Mouse (Mus musculus): ENCODE results near the gene Rps6ka5. TPM values are rescaled to one million over a fixed set of nuclear protein-coding genes. Genes with fewer than 3 reads are reported as not detected.

Rps6ka5 gene
- polyA plus RNA-seq, 1 experiment from 2014 or later = 4.0 TPM

- H3K27me3 ChIP-seq (ENCODE audit: insufficient read depth, low read length) = no peaks in the 10 kb centered on the region
- H3K9me3 ChIP-seq (ENCODE audit: low read length) = no peaks in the 10 kb centered on the region
- WGBS = 94% methylated on average over 2 of the region's 2 CpGs
- H3K27ac ChIP-seq (ENCODE audit: low read length) = no peak overlapping the region
- peaks cover 3% of the 10 kb centered on the region; the same call in 1 of the 2 replicates for H3K4me1 ChIP-seq (ENCODE audit: insufficient read depth, low read length)
- H3K9ac ChIP-seq (replicated peaks; ENCODE audit: low read length) = no peak overlapping the region
- no peak overlapping the region for H3K4me3 ChIP-seq (ENCODE audit: low read length)
- no peaks in the 10 kb centered on the region for H3K36me3 ChIP-seq (ENCODE audit: insufficient read depth, low read length)
- no peak overlapping the region for H3K4me2 ChIP-seq (replicated peaks; ENCODE audit: low read depth, low read length)
- ATAC-seq (ENCODE audit: low FRiP score, low TSS enrichment) = no peak
These were observed 19.5 kb downstream of the Rps6ka5 start for GRCm38 (mm10) chr12:100707312-100707711.

- no peak for ATAC-seq (ENCODE audit: low FRiP score, low TSS enrichment)
- Histone ChIP-seq H3K4me3 (ENCODE audit: low read length) (no peak overlapping the region), H3K4me2 (replicated peaks; ENCODE audit: low read depth, low read length) (no peak overlapping the region), H3K36me3 (ENCODE audit: insufficient read depth, low read length) (no peaks in the 10 kb centered on the region), H3K9ac (replicated peaks; ENCODE audit: low read length) (no peak overlapping the region), H3K4me1 (ENCODE audit: insufficient read depth, low read length) (peaks cover 3% of the 10 kb centered on the region; the same call in 1 of the 2 replicates), H3K27ac (ENCODE audit: low read length) (no peak overlapping the region), H3K27me3 (ENCODE audit: insufficient read depth, low read length) (no peaks in the 10 kb centered on the region), H3K9me3 (ENCODE audit: low read length) (no peaks in the 10 kb centered on the region)
- WGBS = 71% methylated on average over 5 of the region's 5 CpGs
These were observed 21.6 kb downstream of the Rps6ka5 start for GRCm38 (mm10) chr12:100705057-100705722.

DNA sequence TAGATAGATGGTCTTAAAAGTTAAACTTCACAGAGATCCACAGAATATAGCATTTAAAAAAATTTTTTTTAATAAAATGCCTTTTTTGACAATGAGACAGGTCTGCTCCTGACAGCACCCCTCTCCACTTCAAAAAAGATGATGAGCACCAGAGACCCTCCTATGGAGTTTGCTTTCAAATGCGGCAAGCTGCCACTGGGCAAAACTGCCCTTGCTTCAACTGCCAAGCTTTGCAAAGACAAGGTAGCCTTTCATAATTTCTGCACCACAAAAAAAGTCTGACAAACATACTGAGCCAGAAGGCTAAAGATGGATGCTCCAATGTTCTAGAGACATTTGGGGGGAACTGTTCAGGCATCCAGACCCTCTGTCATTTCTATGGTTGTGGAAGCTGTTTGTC is 28.8 kb downstream of the Rps6ka5 start:
- Histone ChIP-seq H3K4me2 (replicated peaks; ENCODE audit: low read depth, low read length) (no peak overlapping the region), H3K27me3 (ENCODE audit: insufficient read depth, low read length) (no peaks in the 10 kb centered on the region), H3K9me3 (ENCODE audit: low read length) (no peaks in the 10 kb centered on the region), H3K9ac (replicated peaks; ENCODE audit: low read length) (no peak overlapping the region), H3K4me3 (ENCODE audit: low read length) (no peak overlapping the region), H3K27ac (ENCODE audit: low read length) (no peak overlapping the region), H3K4me1 (ENCODE audit: insufficient read depth, low read length) (no peaks in the 10 kb centered on the region), H3K36me3 (ENCODE audit: insufficient read depth, low read length) (no peaks in the 10 kb centered on the region)
- 100% methylated on average over 1 of the region's 1 CpGs for WGBS
- no peak for ATAC-seq (ENCODE audit: low FRiP score, low TSS enrichment)

DNA sequence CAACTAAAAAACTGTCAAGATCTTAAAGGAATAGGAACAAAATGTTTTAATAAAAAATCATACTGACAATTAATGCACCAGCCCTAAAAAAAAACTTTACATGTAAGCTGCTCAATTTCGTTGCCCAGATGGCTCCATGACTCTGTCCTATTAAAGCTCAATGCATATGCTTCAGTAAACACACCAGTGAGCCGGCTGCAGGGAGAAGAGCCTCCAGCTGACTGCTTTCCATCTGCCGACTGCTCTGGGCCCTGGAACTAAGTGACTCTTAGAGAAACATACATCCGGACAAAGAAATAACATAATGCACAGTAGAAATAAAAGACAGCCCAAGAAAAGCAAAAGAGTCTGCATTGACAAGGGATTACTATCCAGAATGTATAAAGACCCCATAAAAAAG is 30.2 kb downstream of the Rps6ka5 start:
- WGBS = 33% methylated on average over 4 of the region's 4 CpGs
- no peak overlapping the region for H3K9ac ChIP-seq (replicated peaks; ENCODE audit: low read length)
- H3K4me3 ChIP-seq (ENCODE audit: low read length) = no peak overlapping the region
- no peaks in the 10 kb centered on the region for H3K36me3 ChIP-seq (ENCODE audit: insufficient read depth, low read length)
- H3K4me2 ChIP-seq (replicated peaks; ENCODE audit: low read depth, low read length) = no peak overlapping the region
- H3K27me3 ChIP-seq (ENCODE audit: insufficient read depth, low read length) = no peaks in the 10 kb centered on the region
- no peak overlapping the region for H3K27ac ChIP-seq (ENCODE audit: low read length)
- ATAC-seq (ENCODE audit: low FRiP score, low TSS enrichment) = no peak
- no peaks in the 10 kb centered on the region for H3K4me1 ChIP-seq (ENCODE audit: insufficient read depth, low read length)
- no peaks in the 10 kb centered on the region for H3K9me3 ChIP-seq (ENCODE audit: low read length)

- H3K27ac ChIP-seq (ENCODE audit: low read length) = no peak overlapping the region
- no peak overlapping the region for H3K4me3 ChIP-seq (ENCODE audit: low read length)
- no peak overlapping the region for H3K9ac ChIP-seq (replicated peaks; ENCODE audit: low read length)
- H3K36me3 ChIP-seq (ENCODE audit: insufficient read depth, low read length) = no peaks in the 10 kb centered on the region
- no peak for ATAC-seq (ENCODE audit: low FRiP score, low TSS enrichment)
- no peaks in the 10 kb centered on the region for H3K4me1 ChIP-seq (ENCODE audit: insufficient read depth, low read length)
- no peak overlapping the region for H3K4me2 ChIP-seq (replicated peaks; ENCODE audit: low read depth, low read length)
- no peaks in the 10 kb centered on the region for H3K27me3 ChIP-seq (ENCODE audit: insufficient read depth, low read length)
- no peaks in the 10 kb centered on the region for H3K9me3 ChIP-seq (ENCODE audit: low read length)
- WGBS = 76% methylated on average over 3 of the region's 3 CpGs
These were observed 31.5 kb downstream of the Rps6ka5 start for GRCm38 (mm10) chr12:100695252-100695651.

- no peaks in the 10 kb centered on the region for H3K36me3 ChIP-seq (ENCODE audit: insufficient read depth, low read length)
- H3K4me1 ChIP-seq (ENCODE audit: insufficient read depth, low read length) = no peaks in the 10 kb centered on the region
- no peaks in the 10 kb centered on the region for H3K27me3 ChIP-seq (ENCODE audit: insufficient read depth, low read length)
- no peak overlapping the region for H3K9ac ChIP-seq (replicated peaks; ENCODE audit: low read length)
- no peak for ATAC-seq (ENCODE audit: low FRiP score, low TSS enrichment)
- WGBS = 54% methylated on average over 3 of the region's 3 CpGs
- H3K4me2 ChIP-seq (replicated peaks; ENCODE audit: low read depth, low read length) = no peak overlapping the region
- no peak overlapping the region for H3K4me3 ChIP-seq (ENCODE audit: low read length)
- H3K9me3 ChIP-seq (ENCODE audit: low read length) = no peaks in the 10 kb centered on the region
- H3K27ac ChIP-seq (ENCODE audit: low read length) = no peak overlapping the region
These were observed 34.6 kb downstream of the Rps6ka5 start for GRCm38 (mm10) chr12:100692208-100692607.

- ATAC-seq (ENCODE audit: low FRiP score, low TSS enrichment) = no peak
- no peak overlapping the region for H3K9ac ChIP-seq (replicated peaks; ENCODE audit: low read length)
- no peaks in the 10 kb centered on the region for H3K4me1 ChIP-seq (ENCODE audit: insufficient read depth, low read length)
- H3K9me3 ChIP-seq (ENCODE audit: low read length) = no peaks in the 10 kb centered on the region
- no peaks in the 10 kb centered on the region for H3K36me3 ChIP-seq (ENCODE audit: insufficient read depth, low read length)
- 67% methylated on average over 5 of the region's 5 CpGs for WGBS
- H3K27ac ChIP-seq (ENCODE audit: low read length) = no peak overlapping the region
- H3K4me3 ChIP-seq (ENCODE audit: low read length) = no peak overlapping the region
- H3K27me3 ChIP-seq (ENCODE audit: insufficient read depth, low read length) = no peaks in the 10 kb centered on the region
- no peak overlapping the region for H3K4me2 ChIP-seq (replicated peaks; ENCODE audit: low read depth, low read length)
These were observed 36.3 kb downstream of the Rps6ka5 start for GRCm38 (mm10) chr12:100690444-100690843.

DNA sequence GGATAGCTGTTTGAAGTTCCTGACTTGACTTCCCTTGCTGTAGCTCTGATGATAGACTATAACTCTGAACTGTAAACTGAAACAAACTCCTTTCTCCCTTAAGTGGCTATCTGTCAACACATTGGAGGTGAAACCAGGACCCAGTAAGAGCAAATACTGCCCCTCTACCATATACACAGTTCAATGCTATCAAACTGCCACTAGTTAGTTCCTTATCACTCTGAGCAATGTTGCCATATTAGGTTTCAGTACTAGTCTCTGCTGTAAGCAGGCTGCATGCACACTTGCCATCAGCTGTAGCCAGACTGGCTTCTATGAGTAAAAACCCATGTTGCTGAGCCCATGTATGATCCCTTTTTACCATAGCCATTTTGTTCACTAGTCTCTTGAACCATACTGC is 38.6 kb downstream of the Rps6ka5 start:
- Histone ChIP-seq H3K9ac (replicated peaks; ENCODE audit: low read length) (no peak overlapping the region), H3K4me3 (ENCODE audit: low read length) (no peak overlapping the region), H3K36me3 (ENCODE audit: insufficient read depth, low read length) (no peaks in the 10 kb centered on the region), H3K4me1 (ENCODE audit: insufficient read depth, low read length) (no peaks in the 10 kb centered on the region), H3K27me3 (ENCODE audit: insufficient read depth, low read length) (no peaks in the 10 kb centered on the region), H3K27ac (ENCODE audit: low read length) (no peak overlapping the region), H3K4me2 (replicated peaks; ENCODE audit: low read depth, low read length) (no peak overlapping the region), H3K9me3 (ENCODE audit: low read length) (no peaks in the 10 kb centered on the region)
- ATAC-seq (ENCODE audit: low FRiP score, low TSS enrichment) = no peak

- Histone ChIP-seq H3K27me3 (ENCODE audit: insufficient read depth, low read length) (no peaks in the 10 kb centered on the region), H3K4me1 (ENCODE audit: insufficient read depth, low read length) (no peaks in the 10 kb centered on the region), H3K9me3 (ENCODE audit: low read length) (no peaks in the 10 kb centered on the region), H3K27ac (ENCODE audit: low read length) (no peak overlapping the region), H3K9ac (replicated peaks; ENCODE audit: low read length) (no peak overlapping the region), H3K4me2 (replicated peaks; ENCODE audit: low read depth, low read length) (no peak overlapping the region), H3K4me3 (ENCODE audit: low read length) (no peak overlapping the region), H3K36me3 (ENCODE audit: insufficient read depth, low read length) (no peaks in the 10 kb centered on the region)
- WGBS = 79% methylated on average over 2 of the region's 2 CpGs
- ATAC-seq (ENCODE audit: low FRiP score, low TSS enrichment) = no peak
These were observed 39.8 kb downstream of the Rps6ka5 start for GRCm38 (mm10) chr12:100687001-100687400.

DNA sequence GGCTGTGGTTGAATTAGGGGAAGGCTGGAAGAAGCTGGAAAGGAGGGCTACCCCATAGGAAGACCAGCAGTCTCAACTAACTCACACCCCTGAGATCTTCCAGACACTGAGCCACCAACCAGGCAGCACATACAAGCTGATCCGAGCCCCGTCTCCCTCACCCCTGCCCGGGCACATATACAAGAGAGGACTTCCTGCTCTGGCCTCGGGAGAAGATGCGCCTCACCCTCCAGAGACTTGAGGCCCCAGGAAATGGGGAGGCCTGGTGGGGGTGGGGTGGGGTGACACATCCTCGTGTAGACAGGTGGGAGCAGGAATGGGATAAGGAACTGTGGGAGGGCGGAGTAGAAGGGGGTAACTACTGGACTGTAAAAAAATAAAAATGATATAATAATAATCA is 45.0 kb downstream of the Rps6ka5 start:
- H3K4me1 ChIP-seq (ENCODE audit: insufficient read depth, low read length) = no peaks in the 10 kb centered on the region
- no peaks in the 10 kb centered on the region for H3K9me3 ChIP-seq (ENCODE audit: low read length)
- 84% methylated on average over 7 of the region's 7 CpGs for WGBS
- H3K36me3 ChIP-seq (ENCODE audit: insufficient read depth, low read length) = no peaks in the 10 kb centered on the region
- ATAC-seq (ENCODE audit: low FRiP score, low TSS enrichment) = no peak
- H3K9ac ChIP-seq (replicated peaks; ENCODE audit: low read length) = no peak overlapping the region
- H3K27me3 ChIP-seq (ENCODE audit: insufficient read depth, low read length) = no peaks in the 10 kb centered on the region
- H3K4me3 ChIP-seq (ENCODE audit: low read length) = no peak overlapping the region
- no peak overlapping the region for H3K4me2 ChIP-seq (replicated peaks; ENCODE audit: low read depth, low read length)
- H3K27ac ChIP-seq (ENCODE audit: low read length) = no peak overlapping the region
